ENCODE assay signal across 13 mouse cellular contexts in genomic region chr13:96313241-96313640, GRCm38 (mm10).
"Had no signal": no experiment of that assay in that cellular context is flagged by ENCODE, and none has a peak within 500 bp of the region (broad histone marks: within the 10 kb centered on the region; RNA-seq: fewer than 3 reads in every experiment).

No protein-coding gene starts in this region.

- H3K27me3 ChIP-seq: kidney, embryonic 15.5 days; limb, embryonic 12.5 days; liver, embryonic 13.5 days; midbrain, embryonic 13.5 days; stomach, embryonic 15.5 days had no signal

- H3K27ac ChIP-seq: kidney, embryonic 15.5 days; left cerebral cortex, adult 2 months; limb, embryonic 12.5 days; liver, embryonic 13.5 days; midbrain, embryonic 13.5 days; stomach, embryonic 15.5 days had no signal

- H3K9me3 ChIP-seq: kidney, embryonic 15.5 days; limb, embryonic 12.5 days; liver, embryonic 13.5 days; midbrain, embryonic 13.5 days; stomach, embryonic 15.5 days had no signal

- H3K9ac ChIP-seq: kidney, embryonic 15.5 days; limb, embryonic 12.5 days; liver, embryonic 13.5 days; liver, postnatal 0 days; midbrain, embryonic 13.5 days; stomach, embryonic 15.5 days had no signal

- H3K4me2 ChIP-seq: kidney, embryonic 15.5 days; limb, embryonic 12.5 days; liver, embryonic 13.5 days; midbrain, embryonic 13.5 days; stomach, embryonic 15.5 days had no signal

- H3K36me3 ChIP-seq: kidney, embryonic 15.5 days; limb, embryonic 12.5 days; liver, embryonic 13.5 days; midbrain, embryonic 13.5 days; stomach, embryonic 15.5 days had no signal

- H3K4me3 ChIP-seq: kidney, embryonic 15.5 days; left cerebral cortex, adult 2 months; limb, embryonic 12.5 days; liver, embryonic 13.5 days; midbrain, embryonic 13.5 days; stomach, embryonic 15.5 days had no signal

- ATAC-seq: liver, postnatal 0 days; midbrain, embryonic 13.5 days had no signal

- DNase-seq: kidney, postnatal 14 days; liver; liver, embryonic 13.5 days; liver, postnatal 0 days; lung, postnatal 36 days; right cerebral cortex, postnatal 14 days; thymus, adult 2 months; thymus, postnatal 25 days had no signal

- H3K4me1 ChIP-seq: kidney, embryonic 15.5 days; limb, embryonic 12.5 days; liver, embryonic 13.5 days; midbrain, embryonic 13.5 days; stomach, embryonic 15.5 days had no signal
